15 mouse cellular contexts compared by ENCODE assay signal in the genomic region with DNA sequence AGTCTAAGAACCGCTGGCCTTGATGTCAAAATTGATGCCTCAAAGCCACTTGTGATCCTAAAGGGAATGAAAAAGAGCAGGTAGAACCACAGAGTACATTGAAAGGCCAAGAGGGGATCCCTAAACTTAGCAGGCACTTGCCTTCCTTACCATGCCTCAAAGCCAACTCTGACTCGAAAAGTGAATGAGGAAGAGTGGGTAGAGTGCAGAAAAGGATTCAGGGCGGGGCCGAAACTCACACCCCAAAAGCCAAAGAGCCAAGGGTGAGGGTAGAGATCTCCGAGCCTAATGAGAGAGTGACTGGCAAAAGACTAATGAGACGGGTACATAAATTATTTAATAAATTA. TPM values are rescaled to one million over a fixed set of nuclear protein-coding genes. Genes with fewer than 3 reads are reported as not detected.
DNase-seq lines count a peak whose midpoint lies in the region; ATAC-seq and TF ChIP-seq lines count a peak whose summit lies in the region.
"Had no signal": no experiment of that assay in that cellular context is flagged by ENCODE, and none has a peak within 500 bp of the region (broad histone marks: within the 10 kb centered on the region; RNA-seq: fewer than 3 reads in every experiment).

No protein-coding gene starts in this region.

- no peaks in the 10 kb centered on the region for H3K4me1 ChIP-seq in hindbrain, embryonic 11.5 days (replicated peaks; ENCODE audit: control insufficient read depth, insufficient read depth, low read length)
- no peaks in the 10 kb centered on the region for H3K4me1 ChIP-seq in hindbrain, embryonic 10.5 days (replicated peaks)
- no peaks in the 10 kb centered on the region for H3K4me1 ChIP-seq in forebrain, embryonic 15.5 days
- H3K4me1 ChIP-seq in midbrain, embryonic 16.5 days (ENCODE audit: control insufficient read depth, insufficient read depth, low read length): no peaks in the 10 kb centered on the region
- H3K4me1 ChIP-seq: limb, embryonic 13.5 days; liver, embryonic 15.5 days had no signal

- in situ Hi-C loops in Patski (cut with MboI; ENCODE audit: low pct_unique_long_range_greater_than_20kb): loop anchor here (10.0 to 25.0 kb wide), 3 partner anchors 816 to 1236 kb away; a partner anchor contains a TSS

- DNase-seq in hindbrain, embryonic 11.5 days (ENCODE audit: low spot score): no peak
- DNase-seq in hindbrain, embryonic 10.5 days (ENCODE audit: low spot score): no peak
- DNase-seq in Patski (ENCODE audit: low read depth, low spot score): no peak
- DNase-seq in spleen, adult 12 weeks (ENCODE audit: low spot score): no peak
- no peak for DNase-seq in left cerebral cortex, postnatal 36 days (ENCODE audit: low spot score in 2 of 2)
- DNase-seq: adrenal gland, adult 8-10 months had no signal

- H3K4me2 ChIP-seq in hindbrain, embryonic 11.5 days (replicated peaks; ENCODE audit: low read depth, low read length): no peak overlapping the region
- no peak overlapping the region for H3K4me2 ChIP-seq in forebrain, embryonic 15.5 days (replicated peaks)
- no peak overlapping the region for H3K4me2 ChIP-seq in midbrain, embryonic 16.5 days (ENCODE audit: low read length)
- H3K4me2 ChIP-seq: limb, embryonic 13.5 days; liver, embryonic 15.5 days had no signal

- no peak overlapping the region for H3K27ac ChIP-seq in hindbrain, embryonic 11.5 days (ENCODE audit: low read depth, low read length)
- H3K27ac ChIP-seq in hindbrain, embryonic 10.5 days: no peak overlapping the region
- no peak overlapping the region for H3K27ac ChIP-seq in forebrain, embryonic 15.5 days (replicated peaks)
- H3K27ac ChIP-seq in midbrain, embryonic 16.5 days (ENCODE audit: low read length): no peak overlapping the region
- H3K27ac ChIP-seq: kidney, postnatal 0 days; layer of hippocampus, adult 2 months; limb, embryonic 13.5 days; liver, embryonic 15.5 days had no signal

- no peaks in the 10 kb centered on the region for H3K27me3 ChIP-seq in hindbrain, embryonic 11.5 days (ENCODE audit: control insufficient read depth, insufficient read depth, low read length)
- H3K27me3 ChIP-seq in hindbrain, embryonic 10.5 days (ENCODE audit: insufficient read depth, poor library complexity, severe bottlenecking): no peaks in the 10 kb centered on the region
- peaks cover 3% of the 10 kb centered on the region for H3K27me3 ChIP-seq in Patski
- H3K27me3 ChIP-seq in forebrain, embryonic 15.5 days: no peaks in the 10 kb centered on the region
- no peaks in the 10 kb centered on the region for H3K27me3 ChIP-seq in midbrain, embryonic 16.5 days (ENCODE audit: control insufficient read depth, insufficient read depth, low read depth, low read length)
- H3K27me3 ChIP-seq: liver, embryonic 15.5 days had no signal

- POLR2A ChIA-PET in Patski (lab: Charles Lee): interaction anchor here (0.6 kb wide), 1 partner anchor 748 kb away, joined by 3 read pairs; no protein-coding TSS in a partner anchor

- intact Hi-C loops in left cerebral cortex, postnatal 36 days (cut with DNase I): loop anchor here (1.0 kb wide), 1 partner anchor 751 kb away; no protein-coding TSS in a partner anchor

- CTCF ChIA-PET in Patski (lab: Charles Lee): interaction anchor here (1.0 to 2.4 kb wide), 2 partner anchors 11 to 14 kb away, joined by 3 to 7 read pairs; no protein-coding TSS in a partner anchor

- H3K9ac ChIP-seq in hindbrain, embryonic 11.5 days (ENCODE audit: low read depth, low read length): no peak overlapping the region
- H3K9ac ChIP-seq in forebrain, embryonic 15.5 days (replicated peaks): no peak overlapping the region
- no peak overlapping the region for H3K9ac ChIP-seq in midbrain, embryonic 16.5 days (ENCODE audit: low read depth, low read length)
- H3K9ac ChIP-seq: limb, embryonic 13.5 days; liver, embryonic 15.5 days had no signal

- whole genome bisulfite sequencing in hindbrain, embryonic 11.5 days: 53% methylated on average over 6 of the region's 6 CpGs
- WGBS in hindbrain, embryonic 10.5 days: 54% methylated on average over 6 of the region's 6 CpGs
- 49% methylated on average over 6 of the region's 6 CpGs for WGBS in forebrain, embryonic 15.5 days
- 52% methylated on average over 6 of the region's 6 CpGs for WGBS in midbrain, embryonic 16.5 days

- no peaks in the 10 kb centered on the region for H3K9me3 ChIP-seq in hindbrain, embryonic 11.5 days (ENCODE audit: control insufficient read depth, low read length)
- H3K9me3 ChIP-seq in hindbrain, embryonic 10.5 days: no peaks in the 10 kb centered on the region
- no peaks in the 10 kb centered on the region for H3K9me3 ChIP-seq in forebrain, embryonic 15.5 days
- no peaks in the 10 kb centered on the region for H3K9me3 ChIP-seq in midbrain, embryonic 16.5 days (replicated peaks; ENCODE audit: control insufficient read depth, low read length, poor library complexity, severe bottlenecking)
- H3K9me3 ChIP-seq: limb, embryonic 13.5 days; liver, embryonic 15.5 days had no signal

- no peak overlapping the region for H3K4me3 ChIP-seq in hindbrain, embryonic 11.5 days (ENCODE audit: low read depth, low read length)
- no peak overlapping the region for H3K4me3 ChIP-seq in hindbrain, embryonic 10.5 days
- no peak overlapping the region for H3K4me3 ChIP-seq in forebrain, embryonic 15.5 days
- no peak overlapping the region for H3K4me3 ChIP-seq in midbrain, embryonic 16.5 days (ENCODE audit: low read depth, low read length)
- H3K4me3 ChIP-seq: layer of hippocampus, adult 2 months; limb, embryonic 13.5 days; liver, embryonic 15.5 days had no signal

- TF ChIP-seq CTCF in Patski (IDR thresholded peaks at IDR 0.05): peak; percentile 22

- H3K36me3 ChIP-seq in hindbrain, embryonic 11.5 days (ENCODE audit: control insufficient read depth, insufficient read depth, low read length): no peaks in the 10 kb centered on the region
- no peaks in the 10 kb centered on the region for H3K36me3 ChIP-seq in hindbrain, embryonic 10.5 days
- no peaks in the 10 kb centered on the region for H3K36me3 ChIP-seq in forebrain, embryonic 15.5 days
- no peaks in the 10 kb centered on the region for H3K36me3 ChIP-seq in midbrain, embryonic 16.5 days (ENCODE audit: control insufficient read depth, insufficient read depth, low read length)
- H3K36me3 ChIP-seq: limb, embryonic 13.5 days; liver, embryonic 15.5 days had no signal

- peak; percentile 59 for ATAC-seq in hindbrain, embryonic 11.5 days (ENCODE audit: low FRiP score)
- peak; percentile 12 for ATAC-seq in Patski
- ATAC-seq in forebrain, embryonic 15.5 days (replicated peaks): peak; percentile 55
- peak; percentile 64 for ATAC-seq in midbrain, embryonic 16.5 days

RNA-seq across cellular contexts. Expression of a gene that starts 53.3 kb away (rescaled TPM):
- polyA plus RNA-seq in hindbrain, embryonic 11.5 days (2014; fragmentation: Nextera tagmentation; extraction: Ambion mirVana): not detected in 2 replicates
- polyA plus RNA-seq in hindbrain, embryonic 10.5 days (2016; fragmentation: Nextera tagmentation; extraction: Ambion mirVana): not detected in 2 replicates
- polyA plus RNA-seq in Patski (2021): not detected
- not detected in 2 replicates for polyA plus RNA-seq in forebrain, embryonic 15.5 days (2015; fragmentation: Nextera tagmentation; extraction: Ambion mirVana)
- not detected in 2 replicates for polyA plus RNA-seq in midbrain, embryonic 16.5 days (2015; fragmentation: Nextera tagmentation; extraction: Ambion mirVana)
- total RNA-seq in left cerebral cortex, postnatal 36 days (2021): not detected
- total RNA-seq: adrenal gland, adult 8-10 months; layer of hippocampus, adult 2 months had no signal
- polyA plus RNA-seq: C2C12; gonadal fat pad, adult 2 months; heart, embryonic 14.5 days; kidney, postnatal 0 days; limb, embryonic 13.5 days; liver, embryonic 15.5 days had no signal

Comparison
In these comparisons a context has a peak if more than half of its experiments do, and no peak if none do; other contexts are left out.
1. ATAC-seq: peak in every context shown above with its lines; median percentile 64 in midbrain, embryonic 16.5 days; 59 in hindbrain, embryonic 11.5 days; 55 in forebrain, embryonic 15.5 days; 12 in Patski.